Mouse (Mus musculus): ENCODE data around the gene Daam1. TPM values are rescaled to one million over a fixed set of nuclear protein-coding genes. Genes with fewer than 3 reads are reported as not detected.

Daam1 gene
- total RNA-seq, 2 experiments from 2014 or later: 8.0 to 12.8 TPM

DNA sequence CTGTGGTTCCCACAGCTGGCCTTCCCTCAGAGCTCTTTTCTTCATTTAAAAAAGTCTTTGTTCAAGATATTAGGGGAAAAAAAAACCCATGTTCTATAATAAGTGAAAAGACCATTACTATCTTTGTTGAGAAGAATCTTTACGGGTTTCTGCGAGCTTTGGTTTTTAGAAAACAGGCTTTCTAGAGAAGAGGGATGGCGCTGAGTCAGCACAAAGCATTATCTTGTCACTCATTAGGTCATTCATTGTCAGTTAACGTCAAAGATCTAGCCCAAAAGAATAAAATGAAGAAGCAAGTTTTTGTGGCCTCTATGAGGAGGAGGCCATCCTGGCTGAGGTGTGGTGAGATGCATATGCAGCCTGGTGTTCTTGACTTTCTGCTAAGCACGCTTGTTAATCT is 78.1 kb downstream of the Daam1 start:
- intact Hi-C loops (cut with DNase I): no loop called here
- no peak for DNase-seq
- no peak overlapping the region for H3K27ac ChIP-seq
- TF ChIP-seq CTCF (IDR thresholded peaks at IDR 0.05): no peak
- H3K4me3 ChIP-seq: no peak overlapping the region

GRCm38 (mm10) chr12:71910246-71910645 is 79.4 kb downstream of the Daam1 start:
- no peak overlapping the region for H3K4me3 ChIP-seq
- intact Hi-C loops (cut with DNase I): no loop called here
- no peak for DNase-seq
- H3K27ac ChIP-seq: 0 out of 2 replicates have a peak overlapping the region, but pooled peaks have one; percentile 2
- TF ChIP-seq CTCF (IDR thresholded peaks at IDR 0.05): no peak

DNA sequence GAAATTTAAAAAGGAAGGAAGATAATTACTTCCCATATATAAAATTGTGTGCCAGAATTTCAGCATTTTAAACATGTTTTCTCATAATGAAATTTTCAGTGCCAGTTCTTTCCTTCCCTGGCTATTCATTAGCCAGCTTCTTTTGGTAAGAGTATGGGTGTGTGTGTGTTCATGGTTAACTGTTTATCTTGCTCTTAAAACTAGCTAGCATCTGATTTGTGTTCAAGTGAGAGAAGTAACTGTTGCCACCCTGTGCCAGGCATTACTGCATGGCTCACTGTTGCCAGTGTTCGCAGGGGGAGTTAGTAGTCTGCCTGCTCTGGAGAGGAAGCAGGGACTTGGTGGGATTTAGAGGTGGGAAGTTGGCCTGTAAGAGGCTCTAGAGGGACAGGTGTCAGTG is 81.4 kb downstream of the Daam1 start:
- no peak for DNase-seq
- Histone ChIP-seq H3K27ac (no peak overlapping the region), H3K4me3 (no peak overlapping the region)
- intact Hi-C loops (cut with DNase I): no loop called here
- TF ChIP-seq CTCF (IDR thresholded peaks at IDR 0.05): no peak

DNA sequence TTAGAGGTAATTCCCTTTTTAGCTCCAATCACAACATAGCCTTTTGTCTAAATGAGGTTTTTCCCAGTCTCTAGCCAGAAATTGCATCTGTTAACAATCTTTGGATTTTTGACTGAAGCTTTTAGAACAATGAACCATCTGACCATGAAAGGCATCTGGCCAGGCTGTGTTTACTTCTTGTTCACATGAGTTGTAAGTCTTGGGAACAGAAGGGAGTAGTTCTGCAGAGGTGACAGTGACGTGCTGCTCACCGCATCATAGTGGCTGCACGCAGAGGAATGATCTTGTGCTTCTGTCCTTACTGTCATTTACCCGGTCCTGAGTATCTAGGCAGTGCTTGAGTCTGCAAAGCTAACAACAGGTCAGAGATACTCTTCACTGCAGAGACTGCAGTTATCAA is 88.3 kb downstream of the Daam1 start:
- intact Hi-C loops (cut with DNase I): no loop called here
- Histone ChIP-seq H3K27ac (peak overlapping the region; percentile 59), H3K4me3 (no peak overlapping the region)
- TF ChIP-seq CTCF (IDR thresholded peaks at IDR 0.05): no peak
- DNase-seq: peak; percentile 33

DNA sequence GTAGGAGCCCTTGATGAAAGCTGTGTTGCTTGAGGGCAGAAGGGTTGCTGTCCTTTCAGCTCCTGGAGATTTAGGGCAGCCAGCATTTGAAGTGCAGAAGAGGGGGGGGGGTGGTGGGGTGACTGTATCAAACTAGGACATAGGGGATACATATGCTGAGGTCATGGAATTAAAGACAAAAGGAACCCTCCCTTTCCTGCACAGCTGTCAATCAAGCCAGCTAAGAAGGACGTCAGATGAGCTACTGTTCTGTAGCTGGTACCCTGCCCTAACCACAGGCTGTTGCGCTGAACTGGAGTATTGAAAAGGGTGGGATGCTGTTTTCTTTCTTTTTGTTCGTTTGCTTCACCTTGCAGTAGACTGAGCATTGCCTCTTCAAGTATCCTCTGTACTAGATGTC is 89.1 kb downstream of the Daam1 start:
- DNase-seq: no peak
- Histone ChIP-seq H3K4me3 (no peak overlapping the region), H3K27ac (peak overlapping the region; percentile 59; the same call in 1 of the 2 replicates)
- intact Hi-C loops (cut with DNase I): loop anchor here (5.0 kb wide), 1 partner anchor 43 kb away; no protein-coding TSS in a partner anchor
- TF ChIP-seq CTCF (IDR thresholded peaks at IDR 0.05): no peak

DNA sequence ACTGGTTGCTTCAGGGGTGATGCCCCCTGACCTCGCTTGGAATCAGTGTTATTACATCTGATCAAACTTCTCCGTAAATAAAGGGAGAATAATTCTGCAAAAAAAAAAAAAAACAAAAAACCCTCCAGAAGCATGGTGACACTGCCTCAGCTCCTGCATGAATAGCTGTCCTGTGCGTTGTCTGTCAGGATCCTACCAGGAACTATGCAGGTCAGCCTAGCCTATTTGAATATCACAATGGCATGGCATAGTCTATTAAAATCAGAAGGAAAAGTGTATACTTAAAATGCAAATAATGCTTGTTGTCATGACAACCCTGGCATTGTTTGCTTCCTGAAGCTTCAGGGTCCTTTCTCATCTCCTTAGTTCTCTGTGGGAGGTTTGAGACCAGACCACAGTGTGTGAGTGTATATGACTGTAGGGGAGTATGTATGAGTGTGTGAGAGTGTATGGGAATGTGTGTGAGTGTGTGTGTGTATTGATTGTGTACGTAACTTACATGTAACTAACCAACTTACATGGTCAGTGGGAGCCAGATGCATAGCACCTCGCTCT is 92.0 kb downstream of the Daam1 start:
- DNase-seq: no peak
- no peak for TF ChIP-seq CTCF (IDR thresholded peaks at IDR 0.05)
- Histone ChIP-seq H3K27ac (no peak overlapping the region), H3K4me3 (no peak overlapping the region)
- intact Hi-C loops (cut with DNase I): loop anchor here (5.0 kb wide), 1 partner anchor 46 kb away; no protein-coding TSS in a partner anchor

- no peak for TF ChIP-seq CTCF (IDR thresholded peaks at IDR 0.05)
- Histone ChIP-seq H3K4me3 (no peak overlapping the region), H3K27ac (no peak overlapping the region)
- DNase-seq: no peak
- intact Hi-C loops (cut with DNase I): loop anchor here (5.0 kb wide), 1 partner anchor 48 kb away; no protein-coding TSS in a partner anchor
Observed at GRCm38 (mm10) chr12:71924978-71925529, 94.2 kb downstream of the Daam1 start.

DNA sequence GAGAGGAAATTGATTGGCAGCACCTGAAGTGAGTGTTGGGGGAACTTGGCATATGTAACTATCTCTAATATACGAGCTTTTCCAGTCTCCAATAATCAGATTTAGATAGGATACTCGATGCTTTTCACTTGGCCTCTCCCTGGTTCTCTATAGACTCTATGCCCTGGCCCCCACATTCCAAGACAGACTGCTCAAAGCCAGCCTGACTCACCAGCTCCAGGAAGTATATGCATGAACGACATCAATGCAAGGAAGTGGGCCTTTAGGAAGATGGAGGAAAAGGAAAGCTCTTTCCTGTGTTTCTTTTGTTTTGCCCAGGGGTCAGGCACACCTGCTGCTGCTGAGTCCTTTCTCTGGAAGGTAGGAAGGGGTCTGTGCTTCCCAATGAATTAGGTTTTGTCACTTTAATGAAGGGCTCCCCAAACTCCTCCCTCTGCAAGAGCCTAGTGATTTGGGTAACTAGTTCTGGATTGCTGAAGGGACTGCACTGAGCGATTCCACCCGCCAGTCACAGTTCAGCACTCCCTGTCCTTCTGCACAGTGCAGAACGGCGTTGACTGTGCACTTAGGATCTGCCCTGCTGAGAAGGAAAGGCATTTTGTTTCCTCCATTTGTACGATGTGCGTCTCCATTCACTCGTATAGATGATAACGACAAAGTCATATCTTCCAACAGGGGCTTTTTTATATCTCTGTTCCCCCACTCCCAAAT is 95.3 kb downstream of the Daam1 start:
- intact Hi-C loops (cut with DNase I): no loop called here
- no peak for TF ChIP-seq CTCF (IDR thresholded peaks at IDR 0.05)
- Histone ChIP-seq H3K4me3 (no peak overlapping the region), H3K27ac (no peak overlapping the region)
- no peak for DNase-seq

GRCm38 (mm10) chr12:71928092-71928491 is 97.2 kb downstream of the Daam1 start:
- intact Hi-C loops (cut with DNase I): no loop called here
- no peak for DNase-seq
- Histone ChIP-seq H3K4me3 (no peak overlapping the region), H3K27ac (no peak overlapping the region)
- no peak for TF ChIP-seq CTCF (IDR thresholded peaks at IDR 0.05)

DNA sequence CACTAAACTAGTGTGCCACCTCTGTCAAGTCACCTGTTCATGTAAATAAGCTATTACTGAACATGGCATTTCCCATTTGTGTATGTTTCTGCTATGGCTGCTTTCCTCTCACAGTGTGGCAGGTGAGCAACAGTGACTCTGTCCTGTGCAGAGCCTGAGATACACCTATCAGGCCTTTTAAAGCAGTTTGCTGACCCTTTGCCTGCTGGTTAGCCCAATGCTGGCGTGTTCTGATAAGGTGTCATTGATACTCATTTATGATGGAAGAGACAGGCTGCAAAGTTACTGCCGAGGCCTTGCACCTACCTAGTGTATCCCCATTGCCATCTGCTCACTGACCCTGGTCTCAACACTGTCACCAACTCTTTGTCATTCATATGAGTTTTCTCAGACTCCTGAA is 99.0 kb downstream of the Daam1 start:
- DNase-seq: no peak
- TF ChIP-seq CTCF (IDR thresholded peaks at IDR 0.05): no peak
- Histone ChIP-seq H3K4me3 (no peak overlapping the region), H3K27ac (no peak overlapping the region)
- intact Hi-C loops (cut with DNase I): no loop called here

DNA sequence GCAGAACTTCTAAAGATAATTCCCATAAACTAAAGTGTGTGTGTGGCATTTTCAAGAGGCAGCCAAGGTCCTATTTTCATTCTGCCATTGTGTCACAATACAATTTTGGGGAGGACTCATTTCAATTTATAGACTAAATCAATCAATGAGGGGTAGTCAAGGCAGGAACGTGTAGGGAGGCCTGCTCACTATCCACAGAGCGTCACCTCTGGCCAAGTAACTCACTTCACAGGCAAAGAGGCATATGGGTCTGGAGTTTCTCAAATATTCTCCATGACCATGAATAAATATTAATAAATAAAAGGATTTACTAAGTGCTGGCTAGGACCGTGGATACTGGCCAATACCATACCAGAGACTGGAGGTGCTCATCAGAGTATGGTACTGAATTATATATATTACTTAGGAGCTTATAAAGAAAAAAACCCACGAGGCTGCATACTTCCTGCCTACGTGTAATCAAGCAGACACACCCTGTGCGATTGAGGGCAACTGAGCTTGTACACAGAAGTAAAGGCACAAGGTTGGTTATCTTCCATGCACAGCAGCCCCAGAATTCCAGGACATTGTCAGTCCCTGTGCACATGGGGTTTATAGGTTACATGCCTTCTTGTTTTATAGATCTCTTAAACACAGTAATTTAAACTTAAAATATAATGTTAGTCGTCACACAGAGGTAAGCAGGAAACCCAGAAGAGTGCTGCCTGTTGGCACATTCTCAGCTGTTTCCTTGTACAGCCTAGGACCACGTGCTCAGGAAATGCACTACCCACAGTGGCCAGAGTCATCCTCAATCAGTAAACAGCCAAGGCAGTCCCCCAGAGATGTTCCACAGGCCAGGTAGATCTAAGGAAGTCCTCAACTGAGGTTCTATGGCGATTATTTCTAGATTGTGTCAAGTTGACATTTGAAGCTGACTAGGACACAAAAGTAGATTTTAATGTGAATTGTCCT is 101.8 kb downstream of the Daam1 start:
- intact Hi-C loops (cut with DNase I): no loop called here
- DNase-seq: no peak
- no peak overlapping the region for H3K27ac ChIP-seq

DNA sequence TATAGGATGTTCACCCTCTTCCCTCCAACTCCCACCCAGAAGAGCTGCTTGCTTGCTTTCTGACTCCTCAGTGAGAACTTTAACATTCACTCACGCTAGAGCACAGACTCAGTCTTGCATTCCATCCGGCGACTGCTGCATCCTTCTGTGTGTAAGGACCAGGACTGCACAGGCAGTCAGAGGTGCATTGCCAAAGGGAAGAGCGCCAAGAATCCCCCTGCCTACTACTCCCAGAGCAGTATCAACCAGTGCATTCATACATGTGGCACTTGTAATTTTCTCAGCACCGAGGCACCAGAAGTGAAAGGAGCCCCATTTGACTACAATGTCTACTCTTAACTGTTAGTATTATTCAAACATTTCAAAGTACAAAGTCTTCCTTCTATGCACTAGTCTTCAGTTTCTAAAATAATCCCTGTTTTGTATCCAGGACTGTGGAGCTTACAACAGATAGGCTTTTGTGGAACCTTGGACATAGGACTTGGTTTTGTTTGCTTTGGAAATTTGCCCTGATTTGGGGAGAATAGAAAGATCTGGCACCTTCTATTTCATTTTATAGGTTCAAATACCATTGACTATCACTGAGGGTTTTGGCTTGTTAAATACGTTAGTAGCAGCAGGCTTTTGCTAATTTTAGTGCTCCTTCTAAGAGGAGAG is 103.2 kb downstream of the Daam1 start:
- TF ChIP-seq CTCF (IDR thresholded peaks at IDR 0.05): no peak
- Histone ChIP-seq H3K4me3 (no peak overlapping the region), H3K27ac (peak overlapping the region; percentile 40)
- DNase-seq: no peak
- intact Hi-C loops (cut with DNase I): no loop called here

More for the DNA sequence above, 101.8 kb downstream of the Daam1 start:
- TF ChIP-seq CTCF (IDR thresholded peaks at IDR 0.05): no peak
- H3K4me3 ChIP-seq: no peak overlapping the region
